Mouse (Mus musculus): ENCODE results near the gene Ercc5. TPM values are rescaled to one million over a fixed set of nuclear protein-coding genes. Genes with fewer than 3 reads are reported as not detected.

Ercc5 gene
- total RNA-seq, 1 experiment: 20.6 TPM

- Histone ChIP-seq H3K27ac (ENCODE audit: insufficient read depth, low read depth, low read length, poor library complexity, severe bottlenecking) (no peak overlapping the region), H3K4me1 (ENCODE audit: control insufficient read depth in 2 of 2, insufficient read depth in 2 of 2, low read length in 2 of 2, poor library complexity in 1 of 2) (no peaks in the 10 kb centered on the region), H3K36me3 (ENCODE audit: control insufficient read depth, insufficient read depth, low read length, poor library complexity, severe bottlenecking) (no peaks in the 10 kb centered on the region), H3K4me3 (ENCODE audit: insufficient read depth in 1 of 2, low read depth in 1 of 2, low read length in 2 of 2, poor library complexity in 1 of 2, severe bottlenecking in 1 of 2) (no peak overlapping the region), H3K9me3 (ENCODE audit: control insufficient read depth, insufficient read depth, low read depth, low read length) (no peaks in the 10 kb centered on the region), H3K9ac (ENCODE audit: insufficient read depth, low read depth, low read length, poor library complexity, severe bottlenecking) (no peak overlapping the region)
- TF ChIP-seq HCFC1 (IDR thresholded peaks at IDR 0.05; ENCODE audit: borderline replicate concordance, insufficient read depth, low read length): no peak
- no peak for TF ChIP-seq CHD2 (IDR thresholded peaks at IDR 0.05; ENCODE audit: low read depth, low read length)
- no peak for TF ChIP-seq ZNF384 (IDR thresholded peaks at IDR 0.05; ENCODE audit: low read depth, low read length)
- no peak for TF ChIP-seq MAFK (IDR thresholded peaks at IDR 0.05; ENCODE audit: insufficient read depth, low read depth, low read length)
- no peak for TF ChIP-seq ZC3H11A (IDR thresholded peaks at IDR 0.05; ENCODE audit: borderline replicate concordance, low read depth, low read length)
- DNase-seq (ENCODE audit: low read depth, low spot score): no peak
- in situ Hi-C loops (cut with MboI; ENCODE audit: low sequenced_read_pairs in 2 of 2, unreplicated experiment in 2 of 2): no loop called here
Measured at GRCm38 (mm10) chr1:44186396-44186795, 38.9 kb downstream of the Ercc5 start.

GRCm38 (mm10) chr1:44198273-44199171 is 51.0 kb downstream of the Ercc5 start:
- Histone ChIP-seq H3K4me1 (ENCODE audit: control insufficient read depth in 2 of 2, insufficient read depth in 2 of 2, low read length in 2 of 2, poor library complexity in 1 of 2) (peaks cover 0 to 2% of the 10 kb centered on the region in 2 experiments; a peak in 1 of 4 replicates), H3K4me3 (ENCODE audit: insufficient read depth in 1 of 2, low read depth in 1 of 2, low read length in 2 of 2, poor library complexity in 1 of 2, severe bottlenecking in 1 of 2) (peak overlapping the region; percentile 50 to 65), H3K27ac (ENCODE audit: insufficient read depth, low read depth, low read length, poor library complexity, severe bottlenecking) (no peak overlapping the region), H3K36me3 (ENCODE audit: control insufficient read depth, insufficient read depth, low read length, poor library complexity, severe bottlenecking) (no peaks in the 10 kb centered on the region), H3K9me3 (ENCODE audit: control insufficient read depth, insufficient read depth, low read depth, low read length) (no peaks in the 10 kb centered on the region), H3K9ac (ENCODE audit: insufficient read depth, low read depth, low read length, poor library complexity, severe bottlenecking) (peak overlapping the region; percentile 57; the same call in 1 of the 2 replicates)
- no peak for DNase-seq (ENCODE audit: low read depth, low spot score)
- in situ Hi-C loops (cut with MboI; ENCODE audit: low sequenced_read_pairs in 2 of 2, unreplicated experiment in 2 of 2): no loop called here
- no peak for TF ChIP-seq MAFK (IDR thresholded peaks at IDR 0.05; ENCODE audit: insufficient read depth, low read depth, low read length)
- TF ChIP-seq CHD2 (IDR thresholded peaks at IDR 0.05; ENCODE audit: low read depth, low read length): no peak
- TF ChIP-seq ZC3H11A (IDR thresholded peaks at IDR 0.05; ENCODE audit: borderline replicate concordance, low read depth, low read length): no peak
- no peak for TF ChIP-seq HCFC1 (IDR thresholded peaks at IDR 0.05; ENCODE audit: borderline replicate concordance, insufficient read depth, low read length)
- no peak for TF ChIP-seq ZNF384 (IDR thresholded peaks at IDR 0.05; ENCODE audit: low read depth, low read length)

DNA sequence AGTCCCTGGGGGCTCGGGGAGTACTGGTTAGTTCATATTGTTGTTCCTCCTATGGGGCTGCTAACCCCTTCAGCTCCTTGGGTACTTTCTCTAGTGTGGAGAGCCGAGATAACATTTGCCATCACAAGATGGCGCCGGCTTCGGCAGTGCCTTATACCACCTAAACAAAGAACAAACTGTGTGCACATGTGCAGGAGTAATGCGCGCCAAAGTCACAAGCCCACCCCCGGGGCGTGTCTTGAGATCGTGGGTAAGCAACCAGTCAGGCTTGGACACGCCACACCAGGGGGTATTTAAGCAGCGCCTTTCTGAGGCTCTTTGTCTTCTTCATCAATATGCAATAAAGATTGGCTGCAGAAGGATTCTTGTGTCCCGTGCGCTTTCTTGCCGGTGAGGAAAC is 55.3 kb downstream of the Ercc5 start:
- no peak overlapping the region for H3K9ac ChIP-seq (ENCODE audit: insufficient read depth, low read depth, low read length, poor library complexity, severe bottlenecking)
- no peak overlapping the region for H3K4me3 ChIP-seq (ENCODE audit: insufficient read depth in 1 of 2, low read depth in 1 of 2, low read length in 2 of 2, poor library complexity in 1 of 2, severe bottlenecking in 1 of 2)
- H3K36me3 ChIP-seq (ENCODE audit: control insufficient read depth, insufficient read depth, low read length, poor library complexity, severe bottlenecking): no peaks in the 10 kb centered on the region
- no peak for DNase-seq (ENCODE audit: low read depth, low spot score)
- no peak overlapping the region for H3K27ac ChIP-seq (ENCODE audit: insufficient read depth, low read depth, low read length, poor library complexity, severe bottlenecking)
- peaks cover 0 to 2% of the 10 kb centered on the region in 2 experiments; a peak in 1 of 4 replicates for H3K4me1 ChIP-seq (ENCODE audit: control insufficient read depth in 2 of 2, insufficient read depth in 2 of 2, low read length in 2 of 2, poor library complexity in 1 of 2)
- TF ChIP-seq HCFC1 (IDR thresholded peaks at IDR 0.05; ENCODE audit: borderline replicate concordance, insufficient read depth, low read length) (no peak), ZC3H11A (IDR thresholded peaks at IDR 0.05; ENCODE audit: borderline replicate concordance, low read depth, low read length) (no peak)
- no peaks in the 10 kb centered on the region for H3K9me3 ChIP-seq (ENCODE audit: control insufficient read depth, insufficient read depth, low read depth, low read length)
- in situ Hi-C loops (cut with MboI; ENCODE audit: low sequenced_read_pairs in 2 of 2, unreplicated experiment in 2 of 2): no loop called here

DNA sequence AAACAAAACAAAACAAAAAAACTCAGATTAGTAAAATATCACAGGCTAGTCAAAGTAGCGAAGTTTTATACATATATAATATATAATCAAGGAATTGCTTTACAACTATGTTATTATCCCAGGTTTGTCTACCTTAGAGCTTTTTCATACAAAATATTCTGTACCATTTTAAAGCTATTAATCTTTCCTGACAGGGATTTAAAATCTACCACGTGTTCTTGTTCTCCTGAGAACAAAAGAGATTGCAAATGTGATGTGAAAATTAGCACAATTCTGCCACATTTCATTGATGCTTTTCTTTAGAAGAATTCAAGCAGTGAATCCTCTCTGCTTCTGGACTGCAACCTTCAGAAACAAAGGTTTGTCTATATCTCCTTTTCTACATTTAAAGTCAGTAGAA is 66.9 kb downstream of the Ercc5 start:
- no peak for DNase-seq (ENCODE audit: low read depth, low spot score)
- no peaks in the 10 kb centered on the region for H3K9me3 ChIP-seq (ENCODE audit: control insufficient read depth, insufficient read depth, low read depth, low read length)
- H3K4me1 ChIP-seq (ENCODE audit: control insufficient read depth in 2 of 2, insufficient read depth in 2 of 2, low read length in 2 of 2, poor library complexity in 1 of 2): no peaks in the 10 kb centered on the region
- TF ChIP-seq ZC3H11A (IDR thresholded peaks at IDR 0.05; ENCODE audit: borderline replicate concordance, low read depth, low read length) (no peak), CHD2 (IDR thresholded peaks at IDR 0.05; ENCODE audit: low read depth, low read length) (no peak), ZNF384 (IDR thresholded peaks at IDR 0.05; ENCODE audit: low read depth, low read length) (no peak), MAFK (IDR thresholded peaks at IDR 0.05; ENCODE audit: insufficient read depth, low read depth, low read length) (no peak), HCFC1 (IDR thresholded peaks at IDR 0.05; ENCODE audit: borderline replicate concordance, insufficient read depth, low read length) (no peak)
- no peak overlapping the region for H3K4me3 ChIP-seq (ENCODE audit: insufficient read depth in 1 of 2, low read depth in 1 of 2, low read length in 2 of 2, poor library complexity in 1 of 2, severe bottlenecking in 1 of 2)
- H3K36me3 ChIP-seq (ENCODE audit: control insufficient read depth, insufficient read depth, low read length, poor library complexity, severe bottlenecking): no peaks in the 10 kb centered on the region
- in situ Hi-C loops (cut with MboI; ENCODE audit: low sequenced_read_pairs in 2 of 2, unreplicated experiment in 2 of 2): no loop called here
- H3K9ac ChIP-seq (ENCODE audit: insufficient read depth, low read depth, low read length, poor library complexity, severe bottlenecking): no peak overlapping the region
- no peak overlapping the region for H3K27ac ChIP-seq (ENCODE audit: insufficient read depth, low read depth, low read length, poor library complexity, severe bottlenecking)
